Mouse (Mus musculus) mouse embryonic stem cell (cell line): ENCODE measurements around the gene Kcnc3.

Source experiments
- in situ Hi-C, 2 experiments: fragments of 300-500 bp; cut with MboI; formaldehyde crosslinking; loops; 1 replicate in 1 of 2; 3 replicates in 1 of 2; pipeline ENCODE4 v1.14.3; 2019 to 2020; ENCODE audit warnings: low sequenced_read_pairs in 2 of 2, low pct_unique_long_range_greater_than_20kb in 1 of 2, mixed read lengths in 1 of 2; ENCODE audit not compliant: unreplicated experiment in 1 of 2

Gene Kcnc3

GRCm38 (mm10) chr7:44563284-44563683 lies 27.2 kb upstream of the Kcnc3 start:
- in situ Hi-C loops, result loop anchor here in 1 of 2 experiments (5.0 kb wide), 1 partner anchor 46 kb away; no protein-coding TSS in a partner anchor

DNA sequence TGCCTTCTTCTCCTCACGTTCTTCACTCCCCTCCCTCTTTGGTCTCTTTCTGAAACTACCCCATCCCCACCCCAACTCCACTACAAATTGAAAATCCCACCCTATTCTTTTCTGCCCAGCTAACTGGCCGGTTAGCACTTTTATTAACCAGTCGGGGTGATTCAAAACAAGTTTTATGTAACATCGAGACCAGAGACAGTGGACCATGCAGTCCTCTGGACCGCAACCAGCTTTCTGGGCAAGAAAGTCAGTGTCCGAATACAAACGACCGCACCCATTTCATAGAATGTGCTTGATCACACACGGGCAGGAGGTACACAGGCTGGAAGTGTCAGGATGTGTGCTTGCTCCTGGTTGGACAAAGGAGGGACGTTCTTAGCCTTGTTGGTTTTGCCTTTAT lies 26.0 kb upstream of the Kcnc3 start:
- in situ Hi-C loops, result loop anchor here in 1 of 2 experiments (5.0 kb wide), 1 partner anchor 47 kb away; no protein-coding TSS in a partner anchor

GRCm38 (mm10) chr7:44565414-44565813 lies 25.1 kb upstream of the Kcnc3 start:
- in situ Hi-C loops, result loop anchor here in 1 of 2 experiments (5.0 kb wide), 1 partner anchor 67 kb away; no protein-coding TSS in a partner anchor

GRCm38 (mm10) chr7:44568803-44569202 lies 21.7 kb upstream of the Kcnc3 start:
- in situ Hi-C loops, result loop anchor here in 1 of 2 experiments (5.0 kb wide), 1 partner anchor 63 kb away; no protein-coding TSS in a partner anchor

DNA sequence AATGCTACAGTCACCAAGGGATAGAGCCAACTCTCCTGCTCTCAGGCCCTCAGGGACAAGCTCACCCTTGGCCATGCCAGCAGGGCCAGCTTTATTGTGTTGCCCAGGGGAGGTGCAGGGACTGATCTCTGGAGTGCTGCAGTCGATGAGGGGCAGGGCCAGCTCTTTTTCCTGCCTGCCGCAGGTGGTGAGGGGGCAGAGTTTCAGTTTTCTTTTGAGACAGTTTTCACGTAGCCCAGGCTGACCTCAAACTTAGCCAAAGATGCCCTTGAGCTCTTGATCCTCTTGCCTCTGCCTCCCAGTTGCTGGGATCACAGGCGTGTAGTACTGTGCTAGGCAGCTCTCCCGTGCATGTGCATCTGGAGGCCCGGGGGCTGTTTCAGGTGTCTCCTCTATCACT lies 19.5 kb upstream of the Kcnc3 start:
- in situ Hi-C loops, result no loop called here

DNA sequence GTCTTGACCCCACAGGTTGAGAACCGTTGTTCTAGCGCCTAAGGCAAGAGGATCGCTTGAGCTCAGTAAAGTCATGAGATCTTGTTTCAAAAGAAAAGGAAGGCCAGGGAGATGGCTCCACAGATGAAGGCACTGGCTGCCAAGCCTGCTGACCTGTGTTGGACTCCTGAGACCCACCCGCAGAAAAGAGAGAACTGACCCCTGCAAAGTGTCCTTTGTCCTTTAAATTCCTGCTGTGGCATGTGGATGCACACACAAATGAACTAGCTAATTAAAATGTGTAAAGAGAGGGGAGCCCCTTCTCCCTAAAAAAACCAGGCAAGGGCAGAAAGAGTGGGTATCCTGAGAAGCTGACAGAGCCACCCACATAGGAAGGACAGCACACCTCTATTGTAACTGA lies 18.7 kb upstream of the Kcnc3 start:
- in situ Hi-C loops, result no loop called here

DNA sequence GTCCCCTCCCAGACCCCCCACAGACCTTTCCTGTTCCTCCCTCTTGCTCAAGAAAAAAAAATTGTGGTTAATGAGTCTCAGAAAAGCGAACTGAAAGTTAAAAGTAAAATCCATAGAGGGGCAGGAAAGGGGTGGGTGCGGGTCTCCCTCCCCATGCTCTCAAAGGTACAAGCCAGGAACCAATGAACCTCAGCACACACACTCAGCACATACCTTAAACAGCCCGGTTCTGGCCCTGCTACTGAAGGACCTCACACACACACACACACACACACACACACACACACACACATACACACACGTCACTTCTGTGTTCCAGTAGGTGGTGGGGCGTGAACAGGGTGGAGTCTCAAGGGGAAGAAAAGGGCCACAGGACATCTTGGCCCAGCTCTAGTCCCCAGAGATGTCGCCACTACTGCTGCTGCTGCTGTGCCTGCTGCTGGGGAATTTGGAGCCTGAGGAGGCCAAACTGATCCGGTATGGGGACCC lies 18.2 kb upstream of the Kcnc3 start, which contains the start of gene Napsa:
Napsa (plus strand) TSS at position 168 of the 489 bp plus-strand sequence.
- in situ Hi-C loops, result no loop called here

DNA sequence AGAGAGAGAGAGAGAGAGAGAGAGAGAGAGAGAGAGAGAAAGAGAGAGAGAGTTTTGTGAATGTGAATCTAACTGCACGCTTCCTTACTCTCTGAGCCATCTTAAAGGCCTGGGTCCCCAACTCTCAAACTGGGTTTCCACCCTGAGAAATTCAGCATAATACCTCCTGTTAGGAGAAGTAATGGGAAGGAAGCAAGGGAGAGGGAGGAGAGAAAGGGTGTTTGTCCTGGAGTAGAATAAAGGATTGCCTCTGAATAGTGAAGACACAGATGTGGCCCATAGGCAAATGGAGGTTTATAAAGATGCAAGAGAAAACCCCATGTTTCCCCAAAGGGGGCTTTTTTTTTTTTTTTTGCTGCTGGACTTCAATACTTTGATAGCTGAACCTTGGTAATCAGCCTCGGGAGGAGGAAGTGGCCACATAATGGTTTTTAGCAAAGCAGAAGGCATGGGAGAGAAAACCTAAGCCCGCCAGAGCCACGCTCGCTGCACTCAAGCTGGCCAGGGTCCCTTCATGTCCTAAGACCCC lies 17.4 kb upstream of the Kcnc3 start:
- in situ Hi-C loops, result no loop called here

GRCm38 (mm10) chr7:44576333-44576844 lies 14.1 kb upstream of the Kcnc3 start:
- in situ Hi-C loops, result no loop called here

GRCm38 (mm10) chr7:44581637-44582036 lies 8.8 kb upstream of the Kcnc3 start:
- in situ Hi-C loops, result loop anchor here in 1 of 2 experiments (5.0 kb wide), 1 partner anchor 71 kb away; no protein-coding TSS in a partner anchor

- in situ Hi-C loops, result loop anchor here in 1 of 2 experiments (5.0 kb wide), 1 partner anchor 70 kb away; no protein-coding TSS in a partner anchor
Observed at GRCm38 (mm10) chr7:44582709-44583108, 7.8 kb upstream of the Kcnc3 start.

GRCm38 (mm10) chr7:44583146-44583545 lies 7.3 kb upstream of the Kcnc3 start:
- in situ Hi-C loops, result loop anchor here in 1 of 2 experiments (5.0 kb wide), 1 partner anchor 69 kb away; no protein-coding TSS in a partner anchor

- in situ Hi-C loops, result loop anchor here in 1 of 2 experiments (5.0 kb wide), 1 partner anchor 68 kb away; no protein-coding TSS in a partner anchor
Observed at GRCm38 (mm10) chr7:44584265-44584804, 6.1 kb upstream of the Kcnc3 start.

DNA sequence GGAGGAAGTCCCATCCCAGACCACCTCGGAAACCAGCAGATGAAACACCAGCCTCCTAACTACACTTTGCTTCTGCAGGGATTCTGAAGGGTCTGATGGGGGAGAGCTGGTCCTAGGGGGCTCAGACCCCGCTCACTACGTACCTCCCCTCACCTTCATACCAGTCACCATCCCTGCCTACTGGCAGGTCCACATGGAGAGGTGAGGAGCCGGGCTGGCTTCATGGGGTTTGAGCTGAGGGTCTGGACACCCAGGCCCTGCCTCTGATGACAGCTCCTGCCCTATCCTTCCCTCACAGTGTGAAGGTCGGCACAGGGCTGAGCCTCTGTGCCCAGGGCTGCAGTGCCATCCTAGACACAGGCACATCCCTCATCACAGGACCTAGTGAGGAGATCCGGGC lies 5.5 kb upstream of the Kcnc3 start:
- in situ Hi-C loops, result loop anchor here in 1 of 2 experiments (5.0 kb wide), 1 partner anchor 67 kb away; no protein-coding TSS in a partner anchor

DNA sequence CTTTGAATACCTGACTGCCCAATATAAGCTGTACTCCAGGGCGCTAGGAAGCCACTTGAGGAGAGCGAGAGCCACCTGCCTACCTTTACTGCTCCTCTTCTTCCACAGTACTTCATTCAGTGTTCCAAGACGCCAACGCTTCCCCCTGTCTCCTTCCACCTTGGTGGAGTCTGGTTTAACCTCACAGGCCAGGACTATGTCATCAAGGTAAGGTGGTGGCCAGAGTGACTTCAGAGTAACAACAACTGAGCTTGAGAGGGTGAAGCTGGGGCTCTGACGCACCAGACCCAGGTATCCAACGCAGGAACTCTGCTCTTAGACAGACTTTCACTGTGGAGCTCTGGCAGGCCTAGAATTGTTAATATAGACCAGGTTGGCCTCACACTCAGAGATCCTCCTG lies 4.9 kb upstream of the Kcnc3 start:
- in situ Hi-C loops, result no loop called here

DNA sequence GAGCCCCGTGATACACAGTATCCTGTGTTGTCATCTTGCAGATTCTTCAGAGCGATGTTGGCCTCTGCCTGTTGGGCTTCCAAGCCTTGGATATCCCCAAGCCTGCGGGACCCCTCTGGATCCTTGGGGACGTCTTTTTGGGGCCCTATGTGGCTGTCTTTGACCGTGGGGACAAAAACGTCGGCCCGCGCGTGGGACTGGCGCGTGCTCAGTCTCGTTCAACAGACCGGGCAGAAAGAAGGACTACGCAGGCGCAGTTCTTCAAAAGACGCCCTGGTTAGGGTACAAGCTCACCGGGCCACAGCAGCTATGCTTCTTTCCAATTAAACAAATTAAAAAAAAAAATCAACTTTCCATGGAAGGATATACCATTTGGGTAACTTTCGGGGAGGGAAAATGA lies 3.9 kb upstream of the Kcnc3 start:
- in situ Hi-C loops, result no loop called here

DNA sequence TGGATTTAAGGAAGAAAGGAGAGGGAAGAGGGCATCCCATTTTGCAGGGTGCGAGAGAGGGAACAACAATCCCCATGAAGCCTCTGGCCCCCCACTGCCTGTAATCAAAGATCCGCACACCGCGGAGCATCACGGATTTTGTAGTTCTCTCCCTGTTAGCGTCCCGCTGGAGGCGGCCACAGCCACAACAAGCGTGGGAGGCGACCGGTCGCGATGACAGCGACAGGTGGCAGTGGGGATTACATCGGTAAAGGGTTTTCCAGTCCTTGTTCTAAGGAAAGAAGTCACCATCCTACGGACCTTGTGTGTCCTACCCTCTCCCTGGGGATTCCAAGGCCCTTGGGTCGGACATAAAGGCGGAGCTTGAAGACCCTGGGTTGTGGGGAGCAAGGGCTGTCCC lies 3.5 kb upstream of the Kcnc3 start:
- in situ Hi-C loops, result no loop called here

DNA sequence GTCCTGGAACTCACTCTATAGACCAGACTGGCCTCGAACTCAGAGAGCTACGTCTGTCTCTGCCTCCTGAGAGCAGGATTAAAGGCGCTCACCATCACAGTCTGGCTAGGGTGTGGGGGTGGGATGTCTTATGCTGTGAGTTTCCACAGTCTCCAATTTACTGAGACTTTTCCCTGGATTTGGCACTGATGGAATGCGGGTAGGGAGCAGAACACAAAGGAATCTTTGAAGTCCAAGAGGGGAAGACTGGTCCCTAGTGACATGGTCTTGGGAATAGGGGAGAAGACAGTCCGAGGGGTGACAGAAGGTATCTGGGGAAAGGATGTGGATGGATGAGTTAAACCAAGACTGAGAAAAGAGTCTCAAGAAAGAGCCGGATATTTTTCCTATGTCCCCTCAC lies 2.8 kb upstream of the Kcnc3 start:
- in situ Hi-C loops, result no loop called here

GRCm38 (mm10) chr7:44588338-44588737 lies 2.1 kb upstream of the Kcnc3 start:
- in situ Hi-C loops, result no loop called here

- in situ Hi-C loops, result no loop called here
Observed at GRCm38 (mm10) chr7:44589149-44589548, 1.3 kb upstream of the Kcnc3 start.
